Mouse (Mus musculus) gastrocnemius, adult 2 months (tissue): ENCODE data around the gene Ccl12. TPM values are rescaled to one million over a fixed set of nuclear protein-coding genes. Genes with fewer than 3 reads are reported as not detected.

Experiments used
- DNase-seq: peaks from one replicate; pipeline ENCODE4 v3.0.0; 2022
- H3K27ac ChIP-seq: fragments of 200-600 bp; 2 replicates; pipeline ENCODE4 v1.8.1; 2022; ENCODE audit warnings: mild to moderate bottlenecking
- H3K4me3 ChIP-seq: fragments of 200-600 bp; 2 replicates; pipeline ENCODE4 v1.8.1; 2022; ENCODE audit warnings: mild to moderate bottlenecking, moderate library complexity
- CTCF ChIP-seq: fragments of 200-600 bp; IDR thresholded peaks from 2 replicates; pipeline ENCODE4 v1.8.1; 2022; ENCODE audit warnings: antibody characterized with exemption, mild to moderate bottlenecking, moderate library complexity
- intact Hi-C: fragments of 180-260 bp; cut with DNase I; formaldehyde crosslinking; loops from one replicate; pipeline ENCODE4 v1.15.1; 2025
- total RNA-seq, 2 experiments: library from RNA; stranded (reverse); gene quantifications; 2 replicates each; pipeline ENCODE4 v1.2.3; 2021

Gene Ccl12
- total RNA-seq, 2 experiments from 2014 or later, result not detected

DNA sequence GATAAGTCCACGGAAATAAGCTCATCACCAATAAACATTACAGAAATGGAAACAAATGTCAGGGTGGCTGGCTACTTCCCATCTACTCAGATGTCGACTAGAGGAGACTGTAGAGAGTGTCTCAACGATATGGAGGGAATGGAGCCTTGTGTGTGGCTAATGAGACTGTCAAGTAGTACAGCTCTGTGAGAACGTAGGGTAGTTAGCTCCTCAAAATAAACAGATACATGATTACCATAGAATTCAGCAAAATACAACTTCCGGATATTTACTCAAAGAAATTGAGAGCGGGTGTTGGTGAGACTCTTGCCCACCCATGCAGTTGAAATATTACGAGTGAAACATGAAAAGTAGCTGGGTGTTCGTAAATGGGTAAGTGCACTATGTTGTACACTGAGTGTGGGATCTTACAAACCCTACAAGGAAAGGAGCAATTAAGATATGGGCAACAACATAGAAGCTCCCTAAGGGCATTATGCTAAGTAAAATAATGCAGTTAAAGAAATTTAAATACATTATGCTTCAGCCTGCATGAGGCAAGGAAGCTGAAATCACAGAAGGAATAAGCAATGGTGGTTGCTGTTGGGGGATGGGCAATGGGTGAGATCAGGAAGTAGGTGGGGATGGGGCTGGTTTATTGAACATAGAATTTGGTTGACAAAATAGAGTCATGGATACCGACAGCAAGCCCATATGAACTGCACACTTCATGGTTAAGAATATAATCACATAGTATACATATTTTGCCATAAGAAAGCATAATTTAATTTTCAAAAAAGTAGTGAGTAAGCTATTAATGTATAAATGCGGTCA lies 1.9 kb upstream of the Ccl12 start:
- H3K4me3 ChIP-seq, result no peak overlapping the region
- no peak for DNase-seq
- intact Hi-C loops, result no loop called here
- H3K27ac ChIP-seq, result no peak overlapping the region
- TF ChIP-seq CTCF, result no peak

- no peak overlapping the region for H3K27ac ChIP-seq
- no peak for TF ChIP-seq CTCF
- no peak for DNase-seq
- H3K4me3 ChIP-seq, result no peak overlapping the region
- intact Hi-C loops, result no loop called here
These were observed 558 bp upstream of the Ccl12 start for GRCm38 (mm10) chr11:82101087-82101486.

GRCm38 (mm10) chr11:82109611-82110010 lies 8.0 kb downstream of the Ccl12 start:
- intact Hi-C loops, result no loop called here
- no peak overlapping the region for H3K27ac ChIP-seq
- TF ChIP-seq CTCF, result no peak
- no peak overlapping the region for H3K4me3 ChIP-seq
- no peak for DNase-seq

GRCm38 (mm10) chr11:82110372-82111248 lies 9.0 kb downstream of the Ccl12 start:
- no peak overlapping the region for H3K27ac ChIP-seq
- DNase-seq, result no peak
- no peak for TF ChIP-seq CTCF
- intact Hi-C loops, result no loop called here
- no peak overlapping the region for H3K4me3 ChIP-seq

- intact Hi-C loops, result no loop called here
- H3K27ac ChIP-seq, result peak within 1 kb of the TSS; percentile 63
- TF ChIP-seq CTCF, result no peak
- no peak for DNase-seq
- no peak within 1 kb of the TSS for H3K4me3 ChIP-seq
These were observed 13.2 kb downstream of the Ccl12 start, which contains the start of gene Ccl8 for GRCm38 (mm10) chr11:82114885-82115284. Gene Ccl8 (plus strand): TSS chr11:82115185.

DNA sequence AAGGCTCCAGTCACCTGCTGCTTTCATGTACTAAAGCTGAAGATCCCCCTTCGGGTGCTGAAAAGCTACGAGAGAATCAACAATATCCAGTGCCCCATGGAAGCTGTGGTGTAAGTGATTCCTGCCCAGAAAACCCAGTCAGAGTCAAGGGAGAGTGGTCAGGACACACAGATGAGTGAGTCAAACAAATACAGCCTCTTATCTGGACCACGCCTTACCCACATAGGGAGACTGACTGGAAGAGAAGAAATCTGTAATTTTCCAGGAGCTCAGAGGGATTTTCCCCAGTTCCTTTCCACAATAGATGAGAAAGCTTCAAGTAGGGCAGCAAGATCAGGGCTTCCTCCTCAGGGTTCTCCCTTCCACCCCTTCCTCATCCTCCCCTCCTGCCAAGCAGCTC lies 14.4 kb downstream of the Ccl12 start:
- intact Hi-C loops, result no loop called here
- no peak for TF ChIP-seq CTCF
- no peak overlapping the region for H3K27ac ChIP-seq
- no peak overlapping the region for H3K4me3 ChIP-seq
- no peak for DNase-seq

GRCm38 (mm10) chr11:82132977-82133376 lies 31.3 kb downstream of the Ccl12 start:
- Histone ChIP-seq H3K4me3 (no peak overlapping the region), H3K27ac (peak overlapping the region; percentile 77)
- intact Hi-C loops, result no loop called here
- TF ChIP-seq CTCF, result no peak
- no peak for DNase-seq

- H3K27ac ChIP-seq, result no peak overlapping the region
- intact Hi-C loops, result no loop called here
- no peak overlapping the region for H3K4me3 ChIP-seq
- DNase-seq, result peak; percentile 31
- no peak for TF ChIP-seq CTCF
These were observed 34.6 kb downstream of the Ccl12 start for GRCm38 (mm10) chr11:82136196-82136595.

DNA sequence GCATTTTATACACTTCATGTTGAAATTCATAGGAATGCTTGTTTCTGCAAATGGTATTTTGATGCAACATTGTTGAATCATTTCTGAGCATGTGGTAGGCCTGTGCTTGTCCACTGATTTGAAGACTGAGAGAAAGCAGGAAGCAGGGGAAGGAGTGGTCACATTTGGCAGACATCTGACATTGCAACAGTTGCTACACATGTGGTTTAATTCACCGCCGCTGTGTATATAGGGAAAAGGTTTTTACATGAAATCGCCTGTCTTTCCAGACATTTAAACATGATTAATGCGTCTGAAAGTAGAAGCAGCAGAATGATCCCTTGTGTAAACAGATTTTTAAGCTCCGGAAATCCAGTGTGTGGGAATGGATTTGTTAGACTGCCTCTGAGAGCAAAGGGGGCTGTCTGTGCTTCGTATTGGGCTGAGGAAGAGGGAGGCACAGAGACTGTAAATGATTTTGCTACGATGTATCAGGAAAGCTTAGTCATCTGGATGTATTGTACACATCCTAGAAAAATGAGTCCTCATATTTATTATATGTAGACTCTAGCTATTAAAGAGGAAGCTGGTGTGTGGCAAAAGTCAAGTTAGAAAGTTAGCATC lies 37.9 kb downstream of the Ccl12 start:
- intact Hi-C loops, result no loop called here
- no peak for TF ChIP-seq CTCF
- H3K27ac ChIP-seq, result peak overlapping the region; percentile 13; the same call in 1 of the 2 replicates
- no peak for DNase-seq
- no peak overlapping the region for H3K4me3 ChIP-seq

Other genes with a start within 250 kb of the Ccl12 start
- under 1 TPM; 0.22 to 0.28 TPM for gene 5530401A14Rik, start 241.2 kb upstream of the Ccl12 start, total RNA-seq
- gene Asic2, start 133.4 kb upstream of the Ccl12 start, total RNA-seq, result under 1 TPM in 1 of 2 experiments, not detected in 1; 0.10 TPM
- under 1 TPM in 1 of 2 experiments, not detected in 1; 0.41 TPM for gene Ccl2, start 66.3 kb upstream of the Ccl12 start, total RNA-seq
- not detected for gene Gm17268, start 63.3 kb upstream of the Ccl12 start, total RNA-seq
- gene Ccl7, start 56.1 kb upstream of the Ccl12 start, total RNA-seq, result not detected
- 10 to 100 TPM; 21.3 to 22.1 TPM for gene Ccl11, start 44.0 kb upstream of the Ccl12 start, total RNA-seq
- gene Ccl8, start 13.3 kb downstream of the Ccl12 start, total RNA-seq, result not detected
- not detected for gene Ccl1, start 203.8 kb downstream of the Ccl12 start, total RNA-seq